Mouse (Mus musculus): ENCODE results near the gene Plppr1. TPM values are rescaled to one million over a fixed set of nuclear protein-coding genes. Genes with fewer than 3 reads are reported as not detected.

Gene Plppr1
- 22.5 and 33.5 TPM in 2 replicates for polyA plus RNA-seq (2012; rRNA removed)

GRCm38 (mm10) chr4:49059021-49059401, at the start of gene Plppr1:
Gene Plppr1, plus strand, starts transcription at chr4:49059273.
- peak; percentile 94 for DNase-seq (ENCODE audit: low read depth)
- TF ChIP-seq POLR2A (IDR thresholded peaks at IDR 0.05; ENCODE audit: borderline replicate concordance, extremely low read depth, insufficient read depth, insufficient read length, poor library complexity, severe bottlenecking) (no peak; the same call in 1 of the 2 replicates), CTCF (IDR thresholded peaks at IDR 0.05; ENCODE audit: borderline replicate concordance, extremely low read depth, insufficient read depth, insufficient read length) (no peak)

- TF ChIP-seq CTCF (IDR thresholded peaks at IDR 0.05; ENCODE audit: borderline replicate concordance, extremely low read depth, insufficient read depth, insufficient read length) (no peak), POLR2A (IDR thresholded peaks at IDR 0.05; ENCODE audit: borderline replicate concordance, extremely low read depth, insufficient read depth, insufficient read length, poor library complexity, severe bottlenecking) (no peak)
- no peak for DNase-seq (ENCODE audit: low read depth)
Observed at GRCm38 (mm10) chr4:49016701-49017100, 42.4 kb upstream of the Plppr1 start.

GRCm38 (mm10) chr4:49023221-49023620, 35.9 kb upstream of the Plppr1 start:
- DNase-seq (ENCODE audit: low read depth), result peak; percentile 19

GRCm38 (mm10) chr4:49038311-49038710, 20.8 kb upstream of the Plppr1 start:
- no peak for DNase-seq (ENCODE audit: low read depth)
- TF ChIP-seq CTCF (IDR thresholded peaks at IDR 0.05; ENCODE audit: borderline replicate concordance, extremely low read depth, insufficient read depth, insufficient read length) (no peak), POLR2A (IDR thresholded peaks at IDR 0.05; ENCODE audit: borderline replicate concordance, extremely low read depth, insufficient read depth, insufficient read length, poor library complexity, severe bottlenecking) (no peak)

More at GRCm38 (mm10) chr4:49023221-49023620, 35.9 kb upstream of the Plppr1 start:
- TF ChIP-seq POLR2A (IDR thresholded peaks at IDR 0.05; ENCODE audit: borderline replicate concordance, extremely low read depth, insufficient read depth, insufficient read length, poor library complexity, severe bottlenecking) (no peak), CTCF (IDR thresholded peaks at IDR 0.05; ENCODE audit: borderline replicate concordance, extremely low read depth, insufficient read depth, insufficient read length) (no peak)

GRCm38 (mm10) chr4:49039854-49040253, 19.2 kb upstream of the Plppr1 start:
- no peak for DNase-seq (ENCODE audit: low read depth)
- no peak for TF ChIP-seq CTCF (IDR thresholded peaks at IDR 0.05; ENCODE audit: borderline replicate concordance, extremely low read depth, insufficient read depth, insufficient read length)
- no peak for TF ChIP-seq POLR2A (IDR thresholded peaks at IDR 0.05; ENCODE audit: borderline replicate concordance, extremely low read depth, insufficient read depth, insufficient read length, poor library complexity, severe bottlenecking)

- DNase-seq (ENCODE audit: low read depth), result peak; percentile 86
- TF ChIP-seq CTCF (IDR thresholded peaks at IDR 0.05; ENCODE audit: borderline replicate concordance, extremely low read depth, insufficient read depth, insufficient read length), result no peak
- TF ChIP-seq POLR2A (IDR thresholded peaks at IDR 0.05; ENCODE audit: borderline replicate concordance, extremely low read depth, insufficient read depth, insufficient read length, poor library complexity, severe bottlenecking), result no peak
Observed at GRCm38 (mm10) chr4:49041655-49042054, 17.4 kb upstream of the Plppr1 start.

GRCm38 (mm10) chr4:49050628-49051027, 8.4 kb upstream of the Plppr1 start:
- no peak for DNase-seq (ENCODE audit: low read depth)
- TF ChIP-seq POLR2A (IDR thresholded peaks at IDR 0.05; ENCODE audit: borderline replicate concordance, extremely low read depth, insufficient read depth, insufficient read length, poor library complexity, severe bottlenecking) (no peak), CTCF (IDR thresholded peaks at IDR 0.05; ENCODE audit: borderline replicate concordance, extremely low read depth, insufficient read depth, insufficient read length) (no peak)

- TF ChIP-seq CTCF (IDR thresholded peaks at IDR 0.05; ENCODE audit: borderline replicate concordance, extremely low read depth, insufficient read depth, insufficient read length) (no peak), POLR2A (IDR thresholded peaks at IDR 0.05; ENCODE audit: borderline replicate concordance, extremely low read depth, insufficient read depth, insufficient read length, poor library complexity, severe bottlenecking) (no peak)
- DNase-seq (ENCODE audit: low read depth), result no peak
Observed at GRCm38 (mm10) chr4:49057916-49058315, 1.2 kb upstream of the Plppr1 start.

- DNase-seq (ENCODE audit: low read depth), result peak; percentile 25
- TF ChIP-seq CTCF (IDR thresholded peaks at IDR 0.05; ENCODE audit: borderline replicate concordance, extremely low read depth, insufficient read depth, insufficient read length) (no peak), POLR2A (IDR thresholded peaks at IDR 0.05; ENCODE audit: borderline replicate concordance, extremely low read depth, insufficient read depth, insufficient read length, poor library complexity, severe bottlenecking) (no peak)
Observed at GRCm38 (mm10) chr4:49058557-49058956, 516 bp upstream of the Plppr1 start.

GRCm38 (mm10) chr4:49059402-49060381, 619 bp downstream of the Plppr1 start:
- peak; percentile 70 for DNase-seq (ENCODE audit: low read depth)
- TF ChIP-seq POLR2A (IDR thresholded peaks at IDR 0.05; ENCODE audit: borderline replicate concordance, extremely low read depth, insufficient read depth, insufficient read length, poor library complexity, severe bottlenecking) (0 out of 2 replicates have a peak, but pooled peaks have one; percentile 23), CTCF (IDR thresholded peaks at IDR 0.05; ENCODE audit: borderline replicate concordance, extremely low read depth, insufficient read depth, insufficient read length) (0 out of 2 replicates have a peak, but pooled peaks have one; percentile 5)

- TF ChIP-seq CTCF (IDR thresholded peaks at IDR 0.05; ENCODE audit: borderline replicate concordance, extremely low read depth, insufficient read depth, insufficient read length) (no peak), POLR2A (IDR thresholded peaks at IDR 0.05; ENCODE audit: borderline replicate concordance, extremely low read depth, insufficient read depth, insufficient read length, poor library complexity, severe bottlenecking) (no peak)
- DNase-seq (ENCODE audit: low read depth), result no peak
Observed at GRCm38 (mm10) chr4:49069471-49069870, 10.4 kb downstream of the Plppr1 start.

Measured in brain, embryonic 14.5 days (tissue).